Mouse (Mus musculus): ENCODE measurements around the gene Med24.
A peak's percentile ranks its signal among the peaks of the same experiment; 100 is the strongest.

The Med24 gene

DNA sequence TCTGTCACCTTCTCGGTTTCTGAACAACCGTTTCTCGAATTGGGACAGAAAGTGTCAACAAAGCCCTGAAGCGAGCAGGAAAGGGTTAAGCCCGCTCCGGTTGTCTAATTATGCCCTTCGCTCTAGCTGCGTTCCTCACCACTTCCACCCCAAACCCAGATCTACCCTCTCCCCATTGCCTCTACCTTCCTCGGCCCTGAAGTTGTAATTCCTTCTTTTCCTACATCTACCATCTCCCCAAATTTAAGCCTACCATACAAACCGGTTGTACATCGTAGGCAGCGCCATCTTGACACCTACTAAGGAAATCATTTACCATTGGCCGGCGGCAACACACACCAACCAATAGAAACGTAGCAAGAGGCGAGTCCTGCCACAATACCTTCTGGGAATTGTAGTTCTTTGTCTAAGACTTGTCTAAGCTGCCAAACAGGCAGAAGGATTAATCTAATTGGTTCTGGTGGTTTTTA lies at the start of gene Med24:
Gene Med24, minus strand, starts transcription at position 317 of the 470 bp plus-strand sequence.
- peak; percentile 69 for DNase-seq (ENCODE audit: extremely low spot score, low read depth, low spot score)

DNA sequence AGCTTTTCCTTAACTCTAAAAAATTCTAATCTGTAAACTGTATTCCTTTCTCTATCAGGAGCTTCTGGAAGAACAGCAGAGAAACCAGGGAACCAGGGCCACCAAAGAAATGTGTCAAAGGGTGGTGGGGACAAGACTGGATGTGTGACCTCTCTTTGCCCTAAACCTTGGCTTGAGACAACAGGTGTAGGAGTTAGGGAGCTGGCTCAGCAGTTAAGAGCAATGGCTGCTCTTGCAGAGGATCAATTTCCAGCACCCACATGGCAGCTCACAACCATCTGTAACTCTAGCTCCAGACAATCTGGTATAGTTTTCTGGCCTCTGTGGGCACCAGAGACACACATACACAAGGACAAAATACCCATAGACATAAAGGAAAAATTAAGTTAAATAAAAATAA lies 48.7 kb upstream of the Med24 start:
- DNase-seq (ENCODE audit: extremely low spot score, low read depth, low spot score), result no peak

DNA sequence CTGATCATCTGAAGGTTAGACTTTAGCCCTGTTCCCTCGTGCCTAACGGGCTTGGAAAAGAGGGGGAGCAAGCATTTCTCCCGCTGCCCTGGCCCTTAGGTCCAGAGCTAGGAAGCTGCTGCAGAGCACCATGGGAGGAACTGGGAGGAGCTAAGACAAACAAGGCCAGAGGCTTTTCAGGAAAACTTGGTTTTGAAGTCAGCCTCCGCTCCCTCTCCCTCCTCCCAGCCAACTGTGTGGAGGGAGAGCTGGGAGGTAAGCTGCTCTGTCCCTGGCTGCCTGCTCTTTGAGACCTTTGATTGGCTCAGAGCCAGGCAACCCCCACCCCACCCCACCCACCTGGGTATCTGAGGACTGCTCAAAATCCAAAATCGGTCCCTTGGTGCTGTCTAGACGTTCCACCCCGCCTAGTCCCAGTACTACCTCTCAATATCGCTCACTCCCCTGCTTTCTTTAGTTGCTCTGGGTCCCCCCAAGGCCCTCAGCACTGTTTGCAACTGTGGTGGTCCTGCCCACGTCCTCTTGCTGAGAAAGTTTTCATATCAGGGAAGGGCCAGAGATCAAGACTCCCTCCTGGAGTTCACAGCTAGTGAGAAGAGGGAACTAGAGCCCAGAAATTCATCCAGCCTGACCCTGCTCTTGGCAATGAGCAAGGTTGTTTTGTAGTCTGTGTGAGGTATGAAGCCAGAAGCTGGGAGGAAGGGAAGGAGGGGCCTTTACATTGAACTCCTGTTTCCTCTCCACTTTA lies 47.8 kb upstream of the Med24 start:
- no peak for DNase-seq (ENCODE audit: extremely low spot score, low read depth, low spot score)

DNA sequence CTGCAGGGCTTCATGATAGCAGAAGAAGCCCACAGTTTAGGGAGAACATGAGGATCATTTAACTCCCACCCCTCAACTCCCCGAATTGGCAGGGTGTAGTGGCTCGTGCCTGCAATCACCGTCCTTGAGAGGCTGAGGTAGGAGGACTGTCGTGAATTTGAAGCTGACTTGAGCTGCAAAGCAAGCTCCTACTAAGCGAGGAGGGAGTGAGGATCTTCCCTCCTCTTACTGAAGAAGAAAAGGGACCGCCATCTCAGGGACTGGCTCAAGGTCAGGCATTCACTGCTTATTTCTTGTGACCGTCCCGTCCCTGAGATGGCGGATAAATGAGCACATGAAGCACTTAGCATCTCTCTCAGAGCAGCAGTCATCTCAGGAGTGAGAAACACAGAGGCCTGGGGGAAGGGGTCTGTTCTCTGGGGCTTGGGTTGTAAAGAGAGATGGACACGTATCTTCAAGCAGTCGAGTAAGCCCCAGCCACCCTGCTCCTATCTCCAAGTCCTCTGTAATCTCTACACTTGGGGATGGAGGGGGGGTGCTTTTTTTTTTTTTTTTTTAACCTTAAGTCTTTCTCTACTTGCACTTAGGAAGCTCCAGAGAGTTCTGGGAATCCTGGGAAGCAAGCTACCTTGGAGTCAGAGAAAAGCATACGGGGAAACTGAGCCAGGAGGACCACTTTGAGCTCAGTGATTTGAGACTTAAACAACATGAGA lies 47.0 kb upstream of the Med24 start:
- DNase-seq (ENCODE audit: extremely low spot score, low read depth, low spot score), result no peak

DNA sequence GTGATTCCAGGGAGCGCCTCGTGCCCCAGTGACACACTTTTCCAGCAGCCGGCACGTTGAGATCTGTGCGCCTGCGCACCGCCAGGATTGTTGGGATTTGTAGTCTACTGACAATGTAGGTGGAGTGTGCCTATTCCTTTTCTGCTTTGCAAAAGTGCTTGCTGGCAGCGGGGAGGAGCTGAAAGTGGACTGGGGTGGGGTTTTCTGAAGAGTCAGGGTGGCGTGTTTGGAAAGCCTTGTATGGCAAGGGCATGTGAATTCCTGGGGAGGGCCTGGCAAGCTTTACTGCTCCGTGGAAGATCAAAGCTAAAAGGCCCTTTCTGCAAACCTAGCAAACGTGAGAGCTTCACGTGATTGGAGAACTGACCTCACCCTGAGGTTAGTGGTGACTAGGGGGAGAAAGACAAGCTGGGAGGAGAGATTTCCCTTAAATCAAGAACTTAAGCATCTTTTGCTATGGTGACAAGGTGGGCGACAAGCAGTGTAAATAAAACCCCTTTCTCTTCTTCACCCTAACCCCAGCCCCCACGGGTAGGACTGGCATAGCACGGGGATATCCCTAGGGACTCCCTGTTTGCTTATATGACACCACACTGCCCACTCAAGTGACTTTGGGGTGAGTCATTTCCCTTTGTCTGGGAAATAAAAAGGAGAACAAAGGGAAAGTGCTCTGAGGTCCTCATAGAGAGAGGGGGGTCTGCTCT lies 46.3 kb upstream of the Med24 start:
- no peak for DNase-seq (ENCODE audit: extremely low spot score, low read depth, low spot score)

DNA sequence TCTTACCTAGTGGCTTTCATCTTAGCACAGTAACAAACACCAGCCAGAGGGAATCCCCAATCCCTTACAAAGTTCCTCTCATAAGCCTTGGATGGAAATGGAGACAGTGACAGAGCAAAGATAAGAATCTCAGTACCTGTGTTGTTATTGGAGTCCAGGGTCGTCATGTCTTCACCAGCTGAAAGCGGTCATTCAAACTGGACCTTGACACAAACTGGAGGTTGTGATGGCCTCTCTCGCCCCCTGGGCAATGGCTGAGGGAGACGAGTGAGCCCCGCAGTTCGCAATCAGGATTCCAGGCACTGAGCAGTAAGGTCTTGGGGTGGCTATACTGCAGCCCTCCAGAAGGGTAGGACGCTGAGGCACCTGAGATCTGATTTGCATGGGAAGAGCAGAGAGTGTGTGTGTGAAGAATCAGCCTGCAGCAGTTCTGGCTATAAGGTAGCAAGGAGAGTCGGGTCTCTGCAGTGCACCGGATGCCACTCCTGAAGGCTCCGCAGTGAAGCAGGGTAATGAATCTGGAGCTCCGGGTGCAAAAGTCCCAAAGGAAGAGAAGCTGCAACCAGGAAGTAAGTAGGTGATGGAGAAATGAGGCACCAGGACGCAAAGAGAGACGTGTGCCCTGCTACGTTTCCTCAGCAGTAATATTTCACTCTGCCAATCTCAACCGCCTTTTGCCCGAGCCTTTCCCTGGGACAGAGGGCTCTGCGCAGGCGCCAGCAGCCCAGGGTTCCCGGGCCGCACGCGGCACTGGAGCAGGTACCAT lies 45.5 kb upstream of the Med24 start, which contains the start of gene Nr1d1:
Gene Nr1d1, minus strand, starts transcription at position 752 of the 766 bp plus-strand sequence.
- DNase-seq (ENCODE audit: extremely low spot score, low read depth, low spot score), result no peak

DNA sequence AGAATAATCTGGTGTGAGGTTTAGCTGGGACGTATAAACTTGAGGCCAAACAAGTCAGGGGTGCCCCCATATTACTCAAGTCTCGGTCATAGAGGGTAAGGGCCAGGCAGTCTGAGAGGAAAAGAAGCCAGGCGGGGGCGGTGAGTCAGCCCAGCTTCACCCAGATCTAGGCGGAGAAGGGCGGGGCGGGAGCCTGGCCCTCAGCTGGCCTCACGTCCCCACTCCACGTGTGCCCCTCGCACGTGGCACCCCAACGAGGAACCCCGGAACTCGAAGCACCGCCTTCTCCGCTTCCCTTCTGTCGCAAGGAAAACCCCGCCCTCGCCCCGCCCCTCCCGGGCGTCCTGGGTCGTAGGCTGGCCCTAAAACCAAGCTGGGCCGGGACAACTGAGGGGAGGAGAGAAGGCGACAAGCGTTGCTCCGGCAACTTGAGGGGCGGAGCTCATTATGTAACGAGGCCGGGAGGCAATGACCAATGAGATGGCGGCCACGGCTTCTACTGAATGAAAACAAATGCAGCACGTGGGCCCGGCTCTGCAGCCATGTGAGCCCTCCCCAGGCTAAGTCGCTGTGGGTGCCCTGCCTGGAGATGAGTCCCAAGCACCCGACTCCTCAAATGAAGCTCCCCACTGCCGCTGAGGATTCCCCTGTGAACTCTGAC lies 44.5 kb upstream of the Med24 start:
- DNase-seq (ENCODE audit: extremely low spot score, low read depth, low spot score), result no peak

DNA sequence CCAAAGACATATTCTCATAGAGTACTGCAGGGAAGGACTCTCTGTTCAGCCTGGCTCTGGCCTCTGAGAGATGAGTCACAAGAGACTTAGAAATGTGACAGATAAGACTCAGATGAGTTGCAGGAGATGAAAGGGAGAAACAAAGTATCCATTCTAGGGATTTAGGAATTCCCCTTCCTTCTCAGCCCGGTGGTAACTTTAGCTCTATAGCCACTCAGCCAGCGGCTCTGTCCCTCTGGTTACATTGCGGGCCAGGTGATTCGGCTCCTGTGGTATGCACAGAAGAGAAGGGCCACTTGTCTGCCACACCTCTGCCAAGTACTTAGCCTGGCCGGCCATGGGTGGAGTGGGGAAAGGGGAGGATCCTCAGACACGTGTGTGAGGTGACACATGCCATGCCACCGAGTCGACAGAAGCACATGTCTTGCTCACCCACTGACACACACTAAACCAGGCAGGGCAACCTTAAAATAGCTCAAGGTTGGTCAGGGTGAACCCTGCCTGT lies 43.5 kb upstream of the Med24 start:
- no peak for DNase-seq (ENCODE audit: extremely low spot score, low read depth, low spot score)

DNA sequence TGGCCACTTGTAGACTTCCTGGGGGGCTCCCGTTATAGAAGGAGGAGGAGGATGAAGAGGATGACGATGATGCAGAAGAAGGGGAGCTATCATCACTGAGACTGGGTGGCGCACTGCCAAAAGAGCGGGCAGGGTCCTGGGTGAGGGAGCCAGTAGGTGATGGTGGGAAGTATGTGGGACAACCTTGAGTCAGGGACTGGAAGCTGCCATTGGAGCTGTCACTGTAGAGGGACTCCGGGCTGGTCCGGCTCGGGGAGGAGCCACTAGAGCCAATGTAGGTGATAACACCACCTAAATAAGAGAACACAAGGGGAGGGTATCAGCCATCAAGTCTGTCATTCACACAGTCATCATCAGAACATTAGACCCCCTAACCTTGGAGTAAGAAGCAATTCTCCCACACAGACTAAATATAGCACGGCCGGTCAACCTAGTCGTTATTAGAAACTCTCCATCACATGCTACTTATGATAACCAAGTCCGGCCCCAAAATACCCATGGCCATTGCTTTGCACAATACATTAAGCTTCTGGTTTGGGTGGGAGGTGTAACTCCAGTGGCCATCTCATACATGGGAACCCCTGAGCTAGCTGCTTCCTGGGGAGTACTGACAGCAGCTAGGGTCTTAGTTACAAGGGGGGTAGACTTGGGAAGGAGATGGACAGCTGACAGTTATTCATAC lies 42.8 kb upstream of the Med24 start:
- no peak for DNase-seq (ENCODE audit: extremely low spot score, low read depth, low spot score)

DNA sequence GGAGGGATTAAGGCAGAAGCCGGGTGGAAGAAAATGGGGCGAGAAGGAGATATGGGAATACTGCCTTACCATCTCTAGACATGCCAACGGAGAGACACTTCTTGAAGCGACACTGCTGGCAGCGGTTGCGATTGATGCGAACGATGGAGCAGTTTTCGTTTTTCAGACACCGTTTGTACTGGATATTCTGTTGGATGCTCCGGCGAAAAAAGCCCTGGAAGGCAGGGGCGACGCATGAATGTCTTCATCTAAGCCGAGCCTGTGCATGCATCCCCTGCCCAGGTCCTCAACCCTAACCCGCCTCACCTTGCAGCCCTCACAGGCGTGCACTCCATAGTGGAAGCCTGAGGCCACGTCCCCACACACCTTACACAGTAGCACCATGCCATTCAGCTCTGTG lies 41.9 kb upstream of the Med24 start:
- no peak for DNase-seq (ENCODE audit: extremely low spot score, low read depth, low spot score)

DNA sequence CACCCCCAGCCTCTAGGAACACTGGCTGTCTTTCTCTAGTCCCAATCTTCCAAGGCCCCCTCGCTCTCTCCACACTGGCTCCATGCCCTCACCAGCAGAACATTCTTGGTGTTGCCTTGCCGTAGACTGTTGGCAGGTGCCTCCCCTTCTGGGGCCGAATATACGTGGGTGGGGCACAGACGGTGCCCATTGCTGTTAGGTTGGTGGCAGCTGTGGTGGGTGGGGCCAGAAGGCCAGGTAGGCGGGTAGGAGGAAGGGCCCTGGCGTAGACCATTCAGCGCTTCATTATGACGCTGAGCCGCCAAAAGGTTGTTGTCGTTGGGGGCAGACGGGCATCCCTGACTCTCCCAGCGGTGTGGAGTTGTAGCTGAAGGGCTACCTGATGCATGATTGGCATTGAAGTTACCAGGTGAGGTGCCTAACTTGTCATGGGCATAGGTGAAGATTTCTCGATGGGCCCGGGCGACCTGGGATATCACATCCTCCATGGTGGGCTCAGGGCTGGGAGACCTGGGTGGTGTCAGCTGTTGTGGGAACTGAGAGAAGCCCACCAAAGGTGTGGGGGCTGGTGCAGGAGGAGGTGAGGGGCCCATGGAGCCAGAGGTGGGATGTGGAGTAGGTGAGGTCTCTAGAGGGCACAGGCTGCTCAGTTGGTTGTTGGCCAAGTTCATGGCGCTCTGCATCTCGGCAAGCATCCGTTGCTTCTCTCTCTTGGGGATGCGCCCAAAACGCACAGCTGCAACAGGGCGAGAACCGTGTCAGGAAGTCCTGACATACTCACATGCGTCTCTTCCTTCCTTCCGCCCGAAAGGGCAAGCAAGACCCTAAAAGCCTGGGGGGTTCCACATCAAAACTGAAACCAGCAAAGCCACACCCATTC lies 41.1 kb upstream of the Med24 start:
- no peak for DNase-seq (ENCODE audit: extremely low spot score, low read depth, low spot score)

DNA sequence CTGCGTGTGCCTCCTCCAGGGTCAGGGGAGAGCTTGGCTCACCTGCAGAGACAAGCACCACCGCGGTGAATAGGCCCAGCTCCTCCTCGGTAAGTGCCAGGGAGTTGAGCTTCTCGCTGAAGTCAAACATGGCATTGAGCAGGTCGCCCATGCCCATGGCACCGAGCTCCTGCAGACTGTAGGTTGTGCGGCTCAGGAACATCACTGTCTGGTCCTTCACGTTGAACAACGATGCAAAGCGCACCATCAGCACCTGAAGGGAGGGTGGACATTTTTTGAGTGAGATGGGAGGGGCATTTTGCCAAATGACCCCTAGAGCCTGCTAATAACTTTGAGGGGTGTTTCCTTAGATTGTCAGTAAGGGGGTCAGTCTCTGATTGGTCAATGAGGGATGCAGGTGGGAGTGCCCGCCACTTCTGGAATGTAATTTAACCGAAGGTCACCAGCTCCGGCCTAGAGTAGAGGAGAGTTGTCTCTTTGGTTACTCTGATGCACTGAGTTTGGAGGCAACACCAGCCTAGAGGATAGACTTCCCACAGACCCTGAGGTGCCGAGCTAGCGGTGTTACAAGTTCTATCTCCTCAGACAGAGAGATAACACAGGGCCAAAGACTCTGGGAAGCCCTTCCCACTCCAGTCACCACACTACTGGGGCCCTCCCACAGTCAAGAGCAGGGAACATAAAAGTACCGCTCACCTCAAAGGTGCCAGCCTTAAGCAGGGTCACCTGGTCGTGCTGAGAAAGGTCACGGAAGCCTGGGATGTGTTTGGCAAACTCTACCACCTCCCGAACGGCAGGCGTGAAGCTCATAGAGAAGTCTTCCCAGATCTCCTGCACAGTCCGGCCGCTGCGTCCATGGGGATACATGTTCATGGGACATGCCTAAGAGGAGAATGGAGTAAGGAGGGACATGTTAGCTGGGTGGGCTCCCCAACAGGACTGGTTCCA lies 40.0 kb upstream of the Med24 start:
- DNase-seq (ENCODE audit: extremely low spot score, low read depth, low spot score), result no peak

DNA sequence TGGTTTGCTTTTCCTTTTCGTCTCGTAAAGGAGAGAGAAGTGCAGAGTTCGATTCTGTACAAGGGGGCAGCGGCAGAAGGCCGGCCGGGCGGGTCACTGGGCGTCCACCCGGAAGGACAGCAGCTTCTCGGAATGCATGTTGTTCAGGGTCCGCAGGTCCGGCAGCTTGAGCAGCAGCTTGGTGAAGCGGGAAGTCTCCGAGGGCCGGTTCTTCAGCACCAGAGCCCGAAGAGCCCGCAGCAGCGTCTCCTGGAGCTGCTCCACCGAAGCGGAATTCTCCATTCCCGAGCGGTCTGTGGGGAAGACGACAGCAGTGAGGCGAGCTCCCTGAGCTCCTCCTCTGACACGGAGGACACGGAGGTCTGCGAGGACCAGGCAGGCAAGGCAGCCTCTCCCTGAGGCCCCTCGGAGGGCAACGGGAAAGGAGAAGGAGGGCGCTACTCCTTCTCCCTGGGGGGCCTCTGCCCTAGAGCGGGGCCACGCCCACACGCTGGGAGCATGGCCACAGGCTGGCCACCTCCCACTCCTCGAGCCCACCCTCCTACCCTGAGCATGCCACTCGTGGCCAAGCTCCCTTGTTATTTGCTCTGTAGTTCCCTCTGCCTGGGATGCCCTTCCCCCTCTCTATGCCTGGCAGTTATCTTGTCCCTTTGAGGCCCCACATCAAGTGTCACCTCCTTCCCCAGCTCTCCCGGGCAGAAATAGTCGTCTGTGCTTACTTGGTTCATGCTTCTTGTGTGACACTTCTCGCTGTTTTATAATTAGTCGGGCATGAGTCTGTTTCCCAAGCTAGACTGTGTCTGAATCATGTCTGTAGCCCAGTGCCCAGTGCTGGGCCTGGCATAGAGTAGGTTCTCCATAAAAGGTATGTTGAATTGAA lies 39.1 kb upstream of the Med24 start:
- DNase-seq (ENCODE audit: extremely low spot score, low read depth, low spot score), result no peak

DNA sequence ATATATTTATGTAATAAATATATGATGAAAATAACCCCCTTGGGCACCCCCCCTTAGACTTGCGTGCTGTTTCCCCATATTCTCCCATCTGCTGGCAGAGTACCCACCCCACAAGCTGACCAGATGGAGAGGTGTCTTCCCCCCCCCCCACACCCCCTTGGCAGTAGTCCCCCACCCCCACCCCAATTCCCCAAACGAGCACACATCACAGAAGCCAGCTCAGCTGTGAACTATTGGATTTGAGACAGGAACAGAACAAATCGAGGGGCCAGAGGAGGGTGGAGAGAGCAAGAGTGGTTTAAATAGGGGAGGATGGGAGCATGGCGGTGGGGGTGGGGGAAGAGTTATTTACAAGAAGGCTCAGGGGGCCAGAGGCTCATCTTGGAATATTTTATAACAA lies 38.5 kb upstream of the Med24 start:
- no peak for DNase-seq (ENCODE audit: extremely low spot score, low read depth, low spot score)

DNA sequence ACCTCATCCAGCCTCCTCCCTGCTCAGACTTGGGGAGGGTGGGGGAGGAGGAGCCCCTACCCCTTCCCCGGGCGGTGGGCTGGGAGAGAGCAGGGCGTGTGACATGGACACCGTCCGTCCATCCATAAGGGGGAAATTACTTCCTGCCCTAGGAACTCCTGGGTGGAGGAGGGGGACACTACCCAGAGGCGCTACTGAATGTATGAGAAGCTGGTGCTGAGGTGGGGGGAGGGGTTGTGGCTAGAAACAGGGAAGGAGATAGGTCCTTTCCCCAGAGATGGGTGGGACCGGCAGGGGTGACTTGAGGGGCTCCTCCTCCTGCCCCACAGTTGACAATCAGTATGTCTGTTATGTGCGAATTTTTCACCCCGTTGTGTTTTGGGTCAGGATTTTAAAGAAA lies 38.0 kb upstream of the Med24 start:
- no peak for DNase-seq (ENCODE audit: extremely low spot score, low read depth, low spot score)

DNA sequence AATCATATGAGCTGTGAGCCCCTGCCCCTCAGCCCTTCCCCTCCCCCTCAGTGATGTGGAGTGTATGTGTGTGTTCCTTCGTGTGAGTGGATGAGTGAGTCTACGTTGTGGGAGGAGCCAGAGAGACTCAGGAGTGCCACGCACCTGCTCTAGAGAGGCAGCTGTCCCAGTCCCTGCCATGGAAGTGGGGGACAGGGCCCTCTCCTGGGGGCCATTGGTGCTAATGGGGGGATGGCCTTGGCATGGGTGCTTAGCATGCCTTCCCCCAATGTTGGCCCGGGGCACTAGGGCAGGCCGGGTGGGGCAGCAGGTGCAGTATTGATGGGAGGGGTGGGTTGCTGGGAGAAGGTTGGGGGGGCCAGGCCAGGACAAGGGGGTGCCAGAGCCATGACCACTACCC lies 37.6 kb upstream of the Med24 start:
- no peak for DNase-seq (ENCODE audit: extremely low spot score, low read depth, low spot score)

DNA sequence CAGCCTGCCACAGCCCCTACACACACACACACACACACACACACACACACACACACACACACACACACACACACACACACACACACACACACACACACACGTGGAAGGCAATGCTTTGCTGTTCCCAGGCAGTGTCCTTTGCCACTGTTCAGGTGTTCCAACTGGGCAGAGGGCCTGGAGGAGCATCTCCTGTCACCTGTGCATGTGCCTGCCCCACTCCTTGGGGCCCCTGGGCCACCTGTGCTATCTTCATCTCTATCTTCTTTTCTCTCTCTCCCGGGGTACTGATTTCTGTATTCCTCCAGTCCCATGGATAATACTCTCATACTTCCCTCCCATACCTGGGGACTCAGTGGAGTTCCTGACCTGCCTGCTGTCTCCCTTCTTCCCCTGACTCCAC lies 37.1 kb upstream of the Med24 start:
- DNase-seq (ENCODE audit: extremely low spot score, low read depth, low spot score), result no peak

Data from hindlimb bud, embryonic 11.5 days (tissue).